Mouse (Mus musculus): Measurements from ENCODE around the gene Tk1. TPM values are rescaled to one million over a fixed set of nuclear protein-coding genes. Genes with fewer than 3 reads are reported as not detected.

Tk1 gene
- polyA plus RNA-seq, 1 experiment = 1.9 TPM

- no peak for TF ChIP-seq POLR2A (IDR thresholded peaks at IDR 0.05; ENCODE audit: extremely low read depth, insufficient read depth, low read length)
- no peak for TF ChIP-seq CTCF (IDR thresholded peaks at IDR 0.05; ENCODE audit: extremely low read depth, insufficient read depth, low read length)
- Histone ChIP-seq H3K4me3 (ENCODE audit: insufficient read depth, low read length) (no peak overlapping the region), H3K4me1 (ENCODE audit: control insufficient read depth, insufficient read depth, low read length) (no peaks in the 10 kb centered on the region), H3K27ac (ENCODE audit: insufficient read depth, low read length) (no peak overlapping the region)
Observed at GRCm38 (mm10) chr11:117864805-117865204, 38.9 kb upstream of the Tk1 start.

- Histone ChIP-seq H3K4me3 (ENCODE audit: insufficient read depth, low read length) (no peak overlapping the region), H3K27ac (ENCODE audit: insufficient read depth, low read length) (no peak overlapping the region), H3K4me1 (ENCODE audit: control insufficient read depth, insufficient read depth, low read length) (no peaks in the 10 kb centered on the region)
- TF ChIP-seq POLR2A (IDR thresholded peaks at IDR 0.05; ENCODE audit: extremely low read depth, insufficient read depth, low read length) (no peak), CTCF (IDR thresholded peaks at IDR 0.05; ENCODE audit: extremely low read depth, insufficient read depth, low read length) (no peak)
Observed at GRCm38 (mm10) chr11:117863174-117863856, 37.4 kb upstream of the Tk1 start.

- no peak within 1 kb of the TSS for H3K27ac ChIP-seq (ENCODE audit: insufficient read depth, low read length)
- TF ChIP-seq CTCF (IDR thresholded peaks at IDR 0.05; ENCODE audit: extremely low read depth, insufficient read depth, low read length) (no peak), POLR2A (IDR thresholded peaks at IDR 0.05; ENCODE audit: extremely low read depth, insufficient read depth, low read length) (no peak)
Observed at GRCm38 (mm10) chr11:117860601-117861000, 34.7 kb upstream of the Tk1 start, which contains the start of gene Tmem235. TSS of gene Tmem235 (plus strand) at chr11:117860752.

GRCm38 (mm10) chr11:117858392-117858791 lies 32.5 kb upstream of the Tk1 start:
- no peak overlapping the region for H3K27ac ChIP-seq (ENCODE audit: insufficient read depth, low read length)
- H3K4me3 ChIP-seq (ENCODE audit: insufficient read depth, low read length) = no peak overlapping the region
- H3K4me1 ChIP-seq (ENCODE audit: control insufficient read depth, insufficient read depth, low read length) = no peaks in the 10 kb centered on the region
- TF ChIP-seq POLR2A (IDR thresholded peaks at IDR 0.05; ENCODE audit: extremely low read depth, insufficient read depth, low read length) (no peak), CTCF (IDR thresholded peaks at IDR 0.05; ENCODE audit: extremely low read depth, insufficient read depth, low read length) (no peak)

More at GRCm38 (mm10) chr11:117860601-117861000, 34.7 kb upstream of the Tk1 start, which contains the start of gene Tmem235:
- H3K4me3 ChIP-seq (ENCODE audit: insufficient read depth, low read length) = no peak within 1 kb of the TSS
- no peaks in the 10 kb centered on the region for H3K4me1 ChIP-seq (ENCODE audit: control insufficient read depth, insufficient read depth, low read length)

- no peak for TF ChIP-seq POLR2A (IDR thresholded peaks at IDR 0.05; ENCODE audit: extremely low read depth, insufficient read depth, low read length)
- no peak for TF ChIP-seq CTCF (IDR thresholded peaks at IDR 0.05; ENCODE audit: extremely low read depth, insufficient read depth, low read length)
- H3K4me3 ChIP-seq (ENCODE audit: insufficient read depth, low read length) = no peak overlapping the region
- no peak overlapping the region for H3K27ac ChIP-seq (ENCODE audit: insufficient read depth, low read length)
- H3K4me1 ChIP-seq (ENCODE audit: control insufficient read depth, insufficient read depth, low read length) = no peaks in the 10 kb centered on the region
Observed at GRCm38 (mm10) chr11:117857462-117857861, 31.6 kb upstream of the Tk1 start.

GRCm38 (mm10) chr11:117855975-117856374 lies 30.1 kb upstream of the Tk1 start:
- Histone ChIP-seq H3K27ac (ENCODE audit: insufficient read depth, low read length) (no peak overlapping the region), H3K4me3 (ENCODE audit: insufficient read depth, low read length) (no peak overlapping the region), H3K4me1 (ENCODE audit: control insufficient read depth, insufficient read depth, low read length) (no peaks in the 10 kb centered on the region)
- TF ChIP-seq POLR2A (IDR thresholded peaks at IDR 0.05; ENCODE audit: extremely low read depth, insufficient read depth, low read length) = no peak
- no peak for TF ChIP-seq CTCF (IDR thresholded peaks at IDR 0.05; ENCODE audit: extremely low read depth, insufficient read depth, low read length)

GRCm38 (mm10) chr11:117855360-117855759 lies 29.5 kb upstream of the Tk1 start:
- no peaks in the 10 kb centered on the region for H3K4me1 ChIP-seq (ENCODE audit: control insufficient read depth, insufficient read depth, low read length)
- H3K27ac ChIP-seq (ENCODE audit: insufficient read depth, low read length) = no peak overlapping the region
- H3K4me3 ChIP-seq (ENCODE audit: insufficient read depth, low read length) = no peak overlapping the region
- TF ChIP-seq CTCF (IDR thresholded peaks at IDR 0.05; ENCODE audit: extremely low read depth, insufficient read depth, low read length) (no peak), POLR2A (IDR thresholded peaks at IDR 0.05; ENCODE audit: extremely low read depth, insufficient read depth, low read length) (no peak)

GRCm38 (mm10) chr11:117854241-117854640 lies 28.3 kb upstream of the Tk1 start:
- Histone ChIP-seq H3K4me1 (ENCODE audit: control insufficient read depth, insufficient read depth, low read length) (no peaks in the 10 kb centered on the region), H3K27ac (ENCODE audit: insufficient read depth, low read length) (no peak overlapping the region), H3K4me3 (ENCODE audit: insufficient read depth, low read length) (no peak overlapping the region)
- no peak for TF ChIP-seq CTCF (IDR thresholded peaks at IDR 0.05; ENCODE audit: extremely low read depth, insufficient read depth, low read length)
- TF ChIP-seq POLR2A (IDR thresholded peaks at IDR 0.05; ENCODE audit: extremely low read depth, insufficient read depth, low read length) = no peak

- Histone ChIP-seq H3K4me1 (ENCODE audit: control insufficient read depth, insufficient read depth, low read length) (no peaks in the 10 kb centered on the region), H3K27ac (ENCODE audit: insufficient read depth, low read length) (no peak overlapping the region), H3K4me3 (ENCODE audit: insufficient read depth, low read length) (no peak overlapping the region)
- no peak for TF ChIP-seq CTCF (IDR thresholded peaks at IDR 0.05; ENCODE audit: extremely low read depth, insufficient read depth, low read length)
- no peak for TF ChIP-seq POLR2A (IDR thresholded peaks at IDR 0.05; ENCODE audit: extremely low read depth, insufficient read depth, low read length)
Observed at GRCm38 (mm10) chr11:117852875-117853274, 27.0 kb upstream of the Tk1 start.

GRCm38 (mm10) chr11:117848985-117849671 lies 23.2 kb upstream of the Tk1 start, which contains the start of gene Birc5:
TSS of gene Birc5 (plus strand) at chr11:117849251.
- no peaks in the 10 kb centered on the region for H3K4me1 ChIP-seq (ENCODE audit: control insufficient read depth, insufficient read depth, low read length)
- H3K4me3 ChIP-seq (ENCODE audit: insufficient read depth, low read length) = peak within 1 kb of the TSS; percentile 53
- peak within 1 kb of the TSS; percentile 49 for H3K27ac ChIP-seq (ENCODE audit: insufficient read depth, low read length)
- peak; percentile 94 for TF ChIP-seq POLR2A (IDR thresholded peaks at IDR 0.05; ENCODE audit: extremely low read depth, insufficient read depth, low read length)
- no peak for TF ChIP-seq CTCF (IDR thresholded peaks at IDR 0.05; ENCODE audit: extremely low read depth, insufficient read depth, low read length)
